Mouse (Mus musculus) E14TG2a.4 (cell line): ENCODE results near the gene Ovol2.

Experiments
- H3K27me3 ChIP-seq: 2 replicates; pipeline ENCODE4 v1.6.1; 2014; ENCODE audit warnings: low read length, control low read depth; ENCODE audit not compliant: insufficient read depth
- H3K36me3 ChIP-seq: 2 replicates; pipeline ENCODE4 v1.6.1; 2014; ENCODE audit warnings: low read length, control low read depth; ENCODE audit not compliant: insufficient read depth
- H3K4me1 ChIP-seq: replicated peaks from 2 replicates; pipeline ENCODE4 v1.6.1; 2014; ENCODE audit warnings: low read depth, low read length, control low read depth
- H3K4me3 ChIP-seq: replicated peaks from 2 replicates; pipeline ENCODE4 v1.5.1; 2014; ENCODE audit warnings: mild to moderate bottlenecking, low read length
- H3K9me3 ChIP-seq: 2 replicates; pipeline ENCODE4 v1.6.1; 2014; ENCODE audit warnings: low read length, control low read depth
- CTCF ChIP-seq: conservative IDR thresholded peaks from 2 replicates; pipeline ENCODE4 v1.5.1; 2014; ENCODE audit warnings: low read length
- NANOG ChIP-seq: IDR thresholded peaks from 2 replicates; pipeline ENCODE4 v1.6.1; 2014; ENCODE audit warnings: borderline replicate concordance, low read length, mixed read lengths
- POU5F1 ChIP-seq: IDR thresholded peaks from 2 replicates; pipeline ENCODE4 v1.6.1; 2014; ENCODE audit warnings: low read length, borderline replicate concordance

Gene Ovol2

GRCm38 (mm10) chr2:144331401-144332302 lies at the start of gene Ovol2:
TSS of gene Ovol2 (minus strand) at chr2:144332146.
- Histone ChIP-seq H3K4me3 (peak within 1 kb of the TSS; percentile 83), H3K4me1 (peaks cover 57% of the 10 kb centered on the region), H3K27me3 (peaks cover 74% of the 10 kb centered on the region), H3K36me3 (no peaks in the 10 kb centered on the region), H3K9me3 (no peaks in the 10 kb centered on the region)
- no peak for TF ChIP-seq CTCF
- no peak for TF ChIP-seq POU5F1
- TF ChIP-seq NANOG, result no peak

DNA sequence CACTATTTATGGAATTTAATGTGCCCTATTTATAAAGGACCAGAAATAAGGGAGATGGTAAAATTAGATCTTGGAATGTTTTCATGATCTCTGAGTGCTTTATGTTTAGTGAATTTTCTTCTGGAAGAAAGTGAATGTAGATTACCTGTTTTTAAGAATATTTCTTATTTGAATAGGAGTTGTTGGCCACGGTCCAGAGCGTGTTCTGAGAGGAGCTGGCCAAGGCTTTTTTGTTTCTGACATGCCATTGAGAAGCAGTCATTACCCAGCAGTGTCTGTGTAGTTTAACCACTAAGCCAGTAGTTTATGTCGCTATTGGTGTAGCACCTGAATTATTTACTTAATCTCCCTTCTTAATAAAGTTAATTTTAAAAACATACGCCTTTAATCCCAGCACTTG lies 49.8 kb upstream of the Ovol2 start:
- Histone ChIP-seq H3K4me3 (no peak overlapping the region), H3K27me3 (no peaks in the 10 kb centered on the region), H3K4me1 (no peaks in the 10 kb centered on the region), H3K36me3 (peaks cover 88% of the 10 kb centered on the region), H3K9me3 (no peaks in the 10 kb centered on the region)
- no peak for TF ChIP-seq CTCF

- TF ChIP-seq POU5F1 (no peak), NANOG (no peak), CTCF (no peak)
- Histone ChIP-seq H3K36me3 (peaks cover 86% of the 10 kb centered on the region), H3K4me1 (no peaks in the 10 kb centered on the region), H3K27me3 (no peaks in the 10 kb centered on the region), H3K4me3 (no peak overlapping the region), H3K9me3 (no peaks in the 10 kb centered on the region)
These were observed 49.3 kb upstream of the Ovol2 start for GRCm38 (mm10) chr2:144381293-144381692.

GRCm38 (mm10) chr2:144375063-144375703 lies 43.2 kb upstream of the Ovol2 start:
- H3K4me3 ChIP-seq, result peak overlapping the region; percentile 63
- H3K27me3 ChIP-seq, result no peaks in the 10 kb centered on the region
- H3K4me1 ChIP-seq, result peaks cover 36% of the 10 kb centered on the region
- H3K36me3 ChIP-seq, result peaks cover 72% of the 10 kb centered on the region
- H3K9me3 ChIP-seq, result no peaks in the 10 kb centered on the region
- TF ChIP-seq NANOG, result no peak
- TF ChIP-seq CTCF, result no peak
- no peak for TF ChIP-seq POU5F1

GRCm38 (mm10) chr2:144373063-144373462 lies 41.1 kb upstream of the Ovol2 start:
- Histone ChIP-seq H3K27me3 (no peaks in the 10 kb centered on the region), H3K9me3 (no peaks in the 10 kb centered on the region), H3K4me1 (peaks cover 43% of the 10 kb centered on the region), H3K36me3 (peaks cover 56% of the 10 kb centered on the region), H3K4me3 (no peak overlapping the region)
- TF ChIP-seq CTCF, result no peak
- no peak for TF ChIP-seq POU5F1
- TF ChIP-seq NANOG, result no peak

- H3K4me1 ChIP-seq, result peaks cover 46% of the 10 kb centered on the region
- no peaks in the 10 kb centered on the region for H3K9me3 ChIP-seq
- TF ChIP-seq CTCF, result no peak
- TF ChIP-seq NANOG, result no peak
- no peak for TF ChIP-seq POU5F1
- H3K36me3 ChIP-seq, result peaks cover 43% of the 10 kb centered on the region
- no peak overlapping the region for H3K4me3 ChIP-seq
- H3K27me3 ChIP-seq, result no peaks in the 10 kb centered on the region
These were observed 39.6 kb upstream of the Ovol2 start for GRCm38 (mm10) chr2:144371566-144371965.

- peaks cover 32% of the 10 kb centered on the region for H3K4me1 ChIP-seq
- no peaks in the 10 kb centered on the region for H3K27me3 ChIP-seq
- peaks cover 31% of the 10 kb centered on the region for H3K36me3 ChIP-seq
- no peaks in the 10 kb centered on the region for H3K9me3 ChIP-seq
- no peak for TF ChIP-seq POU5F1
- no peak for TF ChIP-seq CTCF
- TF ChIP-seq NANOG, result no peak
- H3K4me3 ChIP-seq, result peak overlapping the region; percentile 87
These were observed 37.6 kb upstream of the Ovol2 start for GRCm38 (mm10) chr2:144369511-144369910.

- H3K36me3 ChIP-seq, result peaks cover 26% of the 10 kb centered on the region
- H3K4me1 ChIP-seq, result peaks cover 27% of the 10 kb centered on the region
- H3K27me3 ChIP-seq, result no peaks in the 10 kb centered on the region
- H3K4me3 ChIP-seq, result peak overlapping the region; percentile 87
- TF ChIP-seq NANOG, result no peak
- no peak for TF ChIP-seq CTCF
- TF ChIP-seq POU5F1, result no peak
- no peaks in the 10 kb centered on the region for H3K9me3 ChIP-seq
These were observed 37.1 kb upstream of the Ovol2 start for GRCm38 (mm10) chr2:144369020-144369421.
